Mouse (Mus musculus) hindbrain, embryonic 12.5 days (tissue): ENCODE measurements around the gene Lin7b. TPM values are rescaled to one million over a fixed set of nuclear protein-coding genes. Genes with fewer than 3 reads are reported as not detected.

Experiments used
- ATAC-seq: fragments of 200-750 bp; cut with Nextera tagmentation; 2 replicates; pipeline ENCODE4 v1.8.0; 2017; ENCODE audit warnings: moderate TSS enrichment; ENCODE audit not compliant: low FRiP score
- H3K27ac ChIP-seq: fragments of 300-500 bp; sonication (generic); 2 replicates; pipeline ENCODE4 v1.5.1; 2016; ENCODE audit warnings: mild to moderate bottlenecking
- H3K27me3 ChIP-seq: fragments of 300-500 bp; sonication (generic); 2 replicates; pipeline ENCODE4 v1.6.1; 2016; ENCODE audit warnings: mild to moderate bottlenecking
- H3K36me3 ChIP-seq: fragments of 300-500 bp; sonication (generic); 2 replicates; pipeline ENCODE4 v1.6.1; 2016; ENCODE audit warnings: mild to moderate bottlenecking
- H3K4me1 ChIP-seq: fragments of 300-500 bp; sonication (generic); 2 replicates; pipeline ENCODE4 v1.6.1; 2016
- H3K4me2 ChIP-seq: fragments of 300-500 bp; sonication (generic); replicated peaks from 2 replicates; pipeline ENCODE4 v1.6.1; 2016; ENCODE audit warnings: mild to moderate bottlenecking
- H3K4me3 ChIP-seq: fragments of 300-500 bp; sonication (generic); 2 replicates; pipeline ENCODE4 v1.5.1; 2016; ENCODE audit warnings: mild to moderate bottlenecking
- H3K9ac ChIP-seq: fragments of 300-500 bp; sonication (generic); 2 replicates; pipeline ENCODE4 v1.6.1; 2016; ENCODE audit warnings: mild to moderate bottlenecking, moderate library complexity
- H3K9me3 ChIP-seq: fragments of 300-500 bp; sonication (generic); replicated peaks from 2 replicates; pipeline ENCODE4 v1.6.1; 2016; ENCODE audit warnings: mild to moderate bottlenecking
- WGBS: fragments of 180-500 bp; shearing (Covaris S2); methylation state at CpG from one replicate; pipeline ENCODE4 v1.1.7; 2016; 5-methylcytosine and 5-hydroxymethylcytosine counted together
- polyA plus RNA-seq: library from polyadenylated mRNA; unstranded; fragments of >200 nt; fragmentation: Nextera tagmentation; extraction: Ambion mirVana; gene quantifications from 2 replicates; pipeline ENCODE4 v1.2.1, GENCODE M21; 2016

Lin7b gene
- polyA plus RNA-seq, 1 experiment from 2014 or later: 3.8 TPM

GRCm38 (mm10) chr7:45338161-45338911 lies 32.0 kb downstream of the Lin7b start:
- H3K4me1 ChIP-seq: peaks cover 48% of the 10 kb centered on the region
- no peaks in the 10 kb centered on the region for H3K9me3 ChIP-seq
- no peak overlapping the region for H3K27ac ChIP-seq
- H3K9ac ChIP-seq: 0 out of 2 replicates have a peak overlapping the region, but pooled peaks have one; percentile 77
- H3K4me2 ChIP-seq: peak overlapping the region; percentile 84
- H3K36me3 ChIP-seq: no peaks in the 10 kb centered on the region
- peak overlapping the region; percentile 45 for H3K4me3 ChIP-seq
- peaks cover 39% of the 10 kb centered on the region for H3K27me3 ChIP-seq
- 5% methylated on average over 14 of the region's 14 CpGs for WGBS
- no peak for ATAC-seq

DNA sequence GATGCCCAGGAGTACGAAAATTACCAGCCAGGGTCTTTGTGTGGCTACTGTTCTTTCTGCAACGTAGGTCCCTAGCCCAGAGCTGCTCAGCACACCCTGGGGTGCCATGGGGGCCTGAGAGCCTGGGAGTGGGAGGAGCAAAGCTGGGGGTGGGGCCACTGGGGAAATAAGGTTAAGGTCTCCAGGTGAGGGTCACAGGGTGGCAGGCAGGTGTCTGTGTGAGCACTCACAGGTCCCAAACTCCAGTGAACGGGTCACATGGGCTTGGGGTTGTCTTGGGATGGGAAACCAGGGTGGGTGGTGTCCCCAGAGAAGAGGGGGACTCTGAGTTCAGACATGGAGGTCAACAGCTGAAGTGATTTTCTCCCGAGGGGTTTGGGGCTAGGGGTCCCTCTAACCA lies 32.9 kb downstream of the Lin7b start:
- no peak overlapping the region for H3K4me2 ChIP-seq
- peaks cover 56% of the 10 kb centered on the region for H3K4me1 ChIP-seq
- 15% methylated on average over 4 of the region's 4 CpGs for WGBS
- H3K36me3 ChIP-seq: no peaks in the 10 kb centered on the region
- no peak overlapping the region for H3K27ac ChIP-seq
- H3K27me3 ChIP-seq: peaks cover 39% of the 10 kb centered on the region
- no peak for ATAC-seq
- no peak overlapping the region for H3K4me3 ChIP-seq
- H3K9ac ChIP-seq: no peak overlapping the region
- no peaks in the 10 kb centered on the region for H3K9me3 ChIP-seq

GRCm38 (mm10) chr7:45336319-45336718 lies 34.1 kb downstream of the Lin7b start:
- H3K4me1 ChIP-seq: peaks cover 58% of the 10 kb centered on the region
- H3K9me3 ChIP-seq: no peaks in the 10 kb centered on the region
- no peak for ATAC-seq
- no peak overlapping the region for H3K27ac ChIP-seq
- no peak overlapping the region for H3K4me2 ChIP-seq
- H3K4me3 ChIP-seq: no peak overlapping the region
- peaks cover 38% of the 10 kb centered on the region for H3K27me3 ChIP-seq
- H3K36me3 ChIP-seq: no peaks in the 10 kb centered on the region
- 90% methylated on average over 4 of the region's 4 CpGs for WGBS
- H3K9ac ChIP-seq: no peak overlapping the region

DNA sequence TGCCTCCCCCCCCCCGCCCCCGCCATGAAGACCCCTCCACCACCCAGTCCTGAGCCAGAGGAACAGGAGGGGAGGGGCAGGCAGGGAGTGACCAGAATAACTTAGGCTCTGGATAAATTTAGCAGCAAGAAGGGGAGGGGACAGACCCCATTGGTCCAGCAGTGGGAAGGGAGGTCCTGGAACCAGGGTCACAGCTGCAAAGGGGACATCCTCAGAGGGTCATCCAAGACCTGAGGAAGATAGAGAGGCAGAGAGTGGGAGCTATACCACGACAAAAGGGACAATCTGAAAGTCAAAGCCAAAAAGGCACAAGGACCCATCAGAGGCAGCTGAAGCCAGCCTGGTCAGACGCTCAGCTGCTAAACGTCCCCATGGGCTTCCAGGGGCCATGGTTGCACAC lies 35.3 kb downstream of the Lin7b start, which contains the start of gene Hrc:
TSS of gene Hrc (plus strand) at position 235 of the 400 bp plus-strand sequence.
- no peak within 1 kb of the TSS for H3K4me3 ChIP-seq
- no peak within 1 kb of the TSS for H3K27ac ChIP-seq
- WGBS: 29% methylated on average over 5 of the region's 5 CpGs
- H3K9ac ChIP-seq: no peak within 1 kb of the TSS
- peaks cover 28% of the 10 kb centered on the region for H3K27me3 ChIP-seq
- H3K4me1 ChIP-seq: peaks cover 45% of the 10 kb centered on the region
- no peaks in the 10 kb centered on the region for H3K9me3 ChIP-seq
- no peak for ATAC-seq
- no peaks in the 10 kb centered on the region for H3K36me3 ChIP-seq
- H3K4me2 ChIP-seq: peak within 1 kb of the TSS; percentile 89

- H3K4me1 ChIP-seq: peaks cover 41% of the 10 kb centered on the region
- no peak overlapping the region for H3K4me3 ChIP-seq
- H3K9ac ChIP-seq: no peak overlapping the region
- H3K4me2 ChIP-seq: 0 out of 2 replicates have a peak overlapping the region, but pooled peaks have one; percentile 89
- no peaks in the 10 kb centered on the region for H3K9me3 ChIP-seq
- H3K27me3 ChIP-seq: peaks cover 28% of the 10 kb centered on the region
- ATAC-seq: no peak
- no peak overlapping the region for H3K27ac ChIP-seq
- H3K36me3 ChIP-seq: no peaks in the 10 kb centered on the region
- 34% methylated on average over 3 of the region's 3 CpGs for WGBS
Observed at GRCm38 (mm10) chr7:45334605-45335004, 35.8 kb downstream of the Lin7b start.

DNA sequence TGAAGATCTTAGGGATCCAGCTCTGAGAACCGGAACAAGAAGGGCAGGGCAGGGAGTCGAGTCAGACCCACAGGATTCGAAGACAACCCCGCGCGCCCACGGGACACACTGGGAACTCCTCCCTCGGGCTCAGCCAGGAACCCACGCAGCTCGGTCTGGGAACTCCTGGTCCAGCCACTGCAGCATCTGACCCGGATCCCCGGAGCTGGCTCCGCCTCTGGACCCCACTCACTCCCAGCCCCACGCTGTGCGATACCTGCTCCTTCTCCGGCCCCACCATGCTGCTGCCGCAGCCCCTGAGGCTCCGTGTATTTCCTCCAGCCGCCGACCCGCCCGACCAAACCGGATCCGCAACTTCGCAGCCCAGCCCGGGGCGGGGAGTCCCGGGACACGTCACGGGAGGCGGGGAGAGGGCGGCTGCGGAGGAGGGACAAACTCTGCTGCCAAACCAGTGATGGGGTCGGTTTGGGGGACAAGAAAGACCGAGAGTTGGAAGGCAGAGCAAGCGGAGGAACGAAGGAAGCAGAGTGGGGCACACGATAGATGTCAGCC lies 36.9 kb downstream of the Lin7b start, which contains the start of gene Trpm4:
TSS of gene Trpm4 (minus strand) at position 350 of the 552 bp plus-strand sequence.
- peak within 1 kb of the TSS; percentile 76 for H3K9ac ChIP-seq
- no peaks in the 10 kb centered on the region for H3K36me3 ChIP-seq
- ATAC-seq: peak; percentile 41
- peaks cover 30% of the 10 kb centered on the region for H3K4me1 ChIP-seq
- H3K27me3 ChIP-seq: peaks cover 28% of the 10 kb centered on the region
- H3K27ac ChIP-seq: peak within 1 kb of the TSS; percentile 49; the same call in 1 of the 2 replicates
- peak within 1 kb of the TSS; percentile 89 for H3K4me2 ChIP-seq
- H3K9me3 ChIP-seq: no peaks in the 10 kb centered on the region
- WGBS: 2% methylated on average over 38 of the region's 38 CpGs
- peak within 1 kb of the TSS; percentile 61 for H3K4me3 ChIP-seq

GRCm38 (mm10) chr7:45332685-45333425 lies 37.5 kb downstream of the Lin7b start:
- Histone ChIP-seq H3K4me2 (peak overlapping the region; percentile 89), H3K9me3 (no peaks in the 10 kb centered on the region), H3K4me1 (peaks cover 24% of the 10 kb centered on the region), H3K27me3 (peaks cover 25% of the 10 kb centered on the region), H3K4me3 (peak overlapping the region; percentile 61), H3K9ac (peak overlapping the region; percentile 76), H3K36me3 (no peaks in the 10 kb centered on the region), H3K27ac (0 out of 2 replicates have a peak overlapping the region, but pooled peaks have one; percentile 49)
- WGBS: 4% methylated on average over 21 of the region's 22 CpGs
- peak; percentile 32 for ATAC-seq

DNA sequence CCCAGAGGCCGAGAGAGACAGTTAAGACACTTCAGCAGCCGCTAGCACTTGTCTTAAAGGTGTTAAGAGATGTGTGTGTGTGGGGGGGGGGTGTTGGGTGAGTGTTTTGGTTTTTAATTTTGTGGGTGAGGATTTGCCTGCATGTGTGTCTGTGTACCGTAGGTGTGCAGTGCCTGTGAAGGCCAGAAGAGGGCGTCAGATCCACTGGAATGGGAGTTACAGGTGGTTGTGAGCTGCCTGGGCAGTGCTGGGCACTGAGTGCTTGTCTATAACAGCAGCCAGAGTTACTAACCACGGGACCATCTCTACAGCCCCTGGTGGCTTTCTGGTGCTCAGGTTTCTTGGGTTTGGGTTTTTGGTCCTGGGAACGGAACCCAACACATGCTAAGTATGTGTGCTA lies 38.9 kb downstream of the Lin7b start:
- H3K9me3 ChIP-seq: no peaks in the 10 kb centered on the region
- H3K27me3 ChIP-seq: peaks cover 14% of the 10 kb centered on the region
- no peak overlapping the region for H3K9ac ChIP-seq
- no peaks in the 10 kb centered on the region for H3K36me3 ChIP-seq
- WGBS: 80% methylated on average over 6 of the region's 6 CpGs
- peaks cover 22% of the 10 kb centered on the region for H3K4me1 ChIP-seq
- no peak for ATAC-seq
- H3K4me2 ChIP-seq: no peak overlapping the region
- H3K27ac ChIP-seq: no peak overlapping the region
- H3K4me3 ChIP-seq: no peak overlapping the region

- no peak for ATAC-seq
- Histone ChIP-seq H3K4me2 (no peak overlapping the region), H3K27ac (no peak overlapping the region), H3K36me3 (peaks cover 8% of the 10 kb centered on the region; the same call in 1 of the 2 replicates), H3K9ac (no peak overlapping the region), H3K4me1 (peaks cover 11% of the 10 kb centered on the region), H3K4me3 (no peak overlapping the region), H3K9me3 (no peaks in the 10 kb centered on the region), H3K27me3 (no peaks in the 10 kb centered on the region)
- 80% methylated on average over 13 of the region's 13 CpGs for WGBS
Observed at GRCm38 (mm10) chr7:45328841-45329475, 41.4 kb downstream of the Lin7b start.

DNA sequence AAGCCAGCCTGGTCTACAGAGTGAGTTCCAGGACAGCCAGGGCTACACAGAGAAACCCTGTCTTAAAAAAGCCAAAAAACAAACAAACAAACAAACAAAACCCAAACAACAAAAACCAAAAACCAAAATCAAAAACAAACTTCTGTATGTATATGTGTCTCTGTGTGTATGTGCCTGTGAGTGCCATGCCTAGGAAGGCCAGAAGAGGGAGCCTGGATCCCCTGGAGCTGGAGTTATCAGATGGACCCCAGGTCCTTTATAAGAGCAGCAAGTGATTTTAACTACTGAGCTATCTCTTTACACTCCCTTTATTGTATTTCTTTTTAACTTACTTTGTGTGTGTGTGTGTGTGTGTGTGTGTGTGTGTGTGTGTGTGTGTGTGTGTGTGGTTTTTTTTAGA lies 44.6 kb downstream of the Lin7b start:
- ATAC-seq: no peak
- Histone ChIP-seq H3K4me3 (no peak overlapping the region), H3K4me2 (no peak overlapping the region), H3K9ac (no peak overlapping the region), H3K27me3 (no peaks in the 10 kb centered on the region), H3K9me3 (no peaks in the 10 kb centered on the region), H3K27ac (no peak overlapping the region), H3K36me3 (peaks cover 8% of the 10 kb centered on the region; the same call in 1 of the 2 replicates), H3K4me1 (no peaks in the 10 kb centered on the region)

GRCm38 (mm10) chr7:45323069-45323468 lies 47.3 kb downstream of the Lin7b start:
- no peak overlapping the region for H3K4me2 ChIP-seq
- ATAC-seq: no peak
- no peaks in the 10 kb centered on the region for H3K27me3 ChIP-seq

DNA sequence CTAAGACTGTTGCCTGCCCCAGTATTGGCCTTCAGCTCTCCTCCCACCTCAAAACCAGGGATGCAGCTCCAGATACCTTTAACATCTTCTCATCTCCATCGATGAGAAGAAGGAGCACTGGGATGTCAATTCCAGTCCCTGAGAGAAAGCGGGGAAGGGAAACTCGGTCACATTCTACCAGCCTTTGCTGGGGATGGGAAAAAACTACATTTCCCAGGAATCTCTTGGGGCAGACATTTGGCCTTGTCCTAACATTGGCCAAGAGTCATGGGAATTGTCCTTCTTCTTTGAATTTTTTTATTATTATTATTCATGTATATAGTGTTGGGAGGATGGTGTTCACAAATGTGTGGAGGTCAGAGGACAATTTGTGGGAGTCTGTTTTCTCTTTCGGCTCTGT lies 48.1 kb downstream of the Lin7b start:
- WGBS: 88% methylated on average over 4 of the region's 4 CpGs
- ATAC-seq: no peak
- Histone ChIP-seq H3K4me1 (no peaks in the 10 kb centered on the region), H3K27ac (no peak overlapping the region), H3K4me3 (no peak overlapping the region), H3K9me3 (no peaks in the 10 kb centered on the region), H3K27me3 (no peaks in the 10 kb centered on the region), H3K36me3 (peaks cover 8% of the 10 kb centered on the region; the same call in 1 of the 2 replicates), H3K9ac (no peak overlapping the region), H3K4me2 (no peak overlapping the region)

More at GRCm38 (mm10) chr7:45323069-45323468, 47.3 kb downstream of the Lin7b start:
- Histone ChIP-seq H3K4me3 (no peak overlapping the region), H3K9me3 (no peaks in the 10 kb centered on the region), H3K4me1 (no peaks in the 10 kb centered on the region), H3K27ac (no peak overlapping the region), H3K36me3 (peaks cover 8% of the 10 kb centered on the region; the same call in 1 of the 2 replicates), H3K9ac (no peak overlapping the region)
- WGBS: 89% methylated on average over 5 of the region's 5 CpGs
